In the genomic region with DNA sequence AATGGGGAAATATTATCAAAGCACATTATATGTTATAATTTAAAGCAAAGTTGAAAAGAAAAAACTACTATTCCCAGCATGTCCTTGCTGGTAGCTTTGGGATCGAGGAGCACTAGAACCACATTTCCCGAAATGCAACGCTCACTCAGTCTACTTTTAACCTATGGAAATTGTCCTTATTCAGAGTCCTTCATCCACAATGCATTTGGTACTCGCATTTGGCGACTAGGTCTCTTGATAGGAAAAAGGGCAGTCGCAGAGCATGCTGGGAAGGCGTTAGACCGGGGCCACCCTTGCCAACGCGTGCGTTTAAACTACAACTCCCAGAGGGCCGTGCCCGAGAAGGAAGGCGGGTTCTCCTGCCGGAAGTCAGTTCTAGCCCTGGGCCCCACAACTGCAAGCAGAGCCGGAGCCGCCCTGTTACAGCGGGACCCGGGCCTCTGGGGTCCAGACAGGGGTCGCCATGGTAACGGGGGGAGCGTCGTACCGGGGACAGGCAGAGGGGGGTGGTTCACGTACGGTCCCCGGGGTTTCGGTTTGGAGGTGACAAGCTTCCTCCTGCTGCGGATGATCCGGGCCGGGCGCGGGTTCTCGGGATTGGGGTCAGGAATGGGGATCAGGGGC, we compare ENCODE assay signal across 8 mouse cellular contexts. TPM values are rescaled to one million over a fixed set of nuclear protein-coding genes. Genes with fewer than 3 reads are reported as not detected.
DNase-seq lines count a peak whose midpoint lies in the region; ATAC-seq and TF ChIP-seq lines count a peak whose summit lies in the region.

A gene (plus strand): TSS at position 338 of the 624 bp plus-strand sequence.

- peaks cover 14% of the 10 kb centered on the region for H3K4me1 ChIP-seq in heart, embryonic 12.5 days (replicated peaks)
- peaks cover 6% of the 10 kb centered on the region; the same call in 1 of the 2 replicates for H3K4me1 ChIP-seq in kidney, postnatal 0 days (replicated peaks; ENCODE audit: insufficient read depth, low read length)
- H3K4me1 ChIP-seq in liver, embryonic 11.5 days (replicated peaks; ENCODE audit: control insufficient read depth, insufficient read depth, low read length), result peaks cover 10% of the 10 kb centered on the region
- peaks cover 10% of the 10 kb centered on the region; the same call in 1 of the 2 replicates for H3K4me1 ChIP-seq in stomach, embryonic 14.5 days (ENCODE audit: control insufficient read depth, insufficient read depth, low read length)

- H3K9me3 ChIP-seq in heart, embryonic 12.5 days (replicated peaks), result no peaks in the 10 kb centered on the region
- no peaks in the 10 kb centered on the region for H3K9me3 ChIP-seq in kidney, postnatal 0 days (replicated peaks; ENCODE audit: low read length)
- H3K9me3 ChIP-seq in liver, embryonic 11.5 days (ENCODE audit: control insufficient read depth, low read length), result no peaks in the 10 kb centered on the region
- no peaks in the 10 kb centered on the region for H3K9me3 ChIP-seq in stomach, embryonic 14.5 days (ENCODE audit: control insufficient read depth, low read depth, low read length)

- no peak; the same call in 1 of the 2 replicates for TF ChIP-seq CTCF in kidney, postnatal 0 days (IDR thresholded peaks at IDR 0.05; ENCODE audit: low read depth)

- peak; percentile 99 for ATAC-seq in erythroid progenitor cell, adult 5-6 weeks (replicated peaks; ENCODE audit: low FRiP score, poor library complexity, severe bottlenecking)
- peak; percentile 95 for ATAC-seq in heart, embryonic 12.5 days (ENCODE audit: insufficient number of reproducible peaks, low FRiP score)
- peak; percentile 96 for ATAC-seq in kidney, postnatal 0 days (replicated peaks; ENCODE audit: low FRiP score, low read depth)
- peak; percentile 99 for ATAC-seq in liver, embryonic 11.5 days (replicated peaks; ENCODE audit: low FRiP score)
- peak; percentile 97 for ATAC-seq in stomach, embryonic 14.5 days (ENCODE audit: insufficient number of reproducible peaks, insufficient read depth, low FRiP score, low read depth)

- H3K4me3 ChIP-seq in heart, embryonic 12.5 days, result peak within 1 kb of the TSS; percentile 98
- H3K4me3 ChIP-seq in kidney, postnatal 0 days (replicated peaks; ENCODE audit: low read depth, low read length), result peak within 1 kb of the TSS; percentile 82
- peak within 1 kb of the TSS; percentile 84 for H3K4me3 ChIP-seq in liver, embryonic 11.5 days (ENCODE audit: low read depth, low read length)
- H3K4me3 ChIP-seq in stomach, embryonic 14.5 days (ENCODE audit: low read depth, low read length), result peak within 1 kb of the TSS; percentile 77

- under 1% methylated on average over 34 of the region's 34 CpGs for WGBS in heart, embryonic 12.5 days
- under 1% methylated on average over 34 of the region's 34 CpGs for WGBS in kidney, postnatal 0 days
- under 1% methylated on average over 34 of the region's 34 CpGs for WGBS in liver, embryonic 11.5 days
- under 1% methylated on average over 34 of the region's 34 CpGs for WGBS in stomach, embryonic 14.5 days

- peak within 1 kb of the TSS; percentile 87 for H3K4me2 ChIP-seq in heart, embryonic 12.5 days
- peak within 1 kb of the TSS; percentile 80 for H3K4me2 ChIP-seq in kidney, postnatal 0 days (ENCODE audit: low read length)
- peak within 1 kb of the TSS; percentile 93 for H3K4me2 ChIP-seq in liver, embryonic 11.5 days
- H3K4me2 ChIP-seq in stomach, embryonic 14.5 days (replicated peaks; ENCODE audit: low read depth, low read length), result peak within 1 kb of the TSS; percentile 90

- peaks cover 17% of the 10 kb centered on the region for H3K36me3 ChIP-seq in heart, embryonic 12.5 days
- peaks cover 4% of the 10 kb centered on the region; the same call in 1 of the 2 replicates for H3K36me3 ChIP-seq in kidney, postnatal 0 days (ENCODE audit: insufficient read depth, low read length)
- 0 out of 2 replicates have a peak, but pooled peaks cover 3% of the 10 kb centered on the region for H3K36me3 ChIP-seq in liver, embryonic 11.5 days (ENCODE audit: control insufficient read depth, insufficient read depth, low read length)
- H3K36me3 ChIP-seq in stomach, embryonic 14.5 days (ENCODE audit: control insufficient read depth, insufficient read depth, low read length), result peaks cover 3% of the 10 kb centered on the region; the same call in 1 of the 2 replicates

- peak within 1 kb of the TSS; percentile 75 for H3K27ac ChIP-seq in heart, embryonic 12.5 days (ENCODE audit: poor library complexity, severe bottlenecking)
- peak within 1 kb of the TSS; percentile 65 for H3K27ac ChIP-seq in kidney, postnatal 0 days
- H3K27ac ChIP-seq in liver, embryonic 11.5 days (ENCODE audit: low read depth, low read length), result peak within 1 kb of the TSS; percentile 57; the same call in 1 of the 2 replicates
- H3K27ac ChIP-seq in stomach, embryonic 14.5 days (ENCODE audit: low read length), result peak within 1 kb of the TSS; percentile 67

- peak within 1 kb of the TSS; percentile 96 for H3K9ac ChIP-seq in heart, embryonic 12.5 days
- H3K9ac ChIP-seq in kidney, postnatal 0 days (ENCODE audit: low read depth, low read length), result peak within 1 kb of the TSS; percentile 89
- peak within 1 kb of the TSS; percentile 78 for H3K9ac ChIP-seq in liver, embryonic 11.5 days (ENCODE audit: low read depth, low read length)
- H3K9ac ChIP-seq in stomach, embryonic 14.5 days (replicated peaks; ENCODE audit: low read depth, low read length), result peak within 1 kb of the TSS; percentile 84

- DNase-seq in CD4-positive helper T cell, adult 2 months (ENCODE audit: low read depth, low spot score), result peak; percentile 95
- peak; percentile 98 for DNase-seq in brain, embryonic 18.5 days (ENCODE audit: low read depth, low spot score)
- peak; percentile 99 for DNase-seq in kidney, postnatal 0 days (ENCODE audit: low spot score)
- peak; percentile 90 for DNase-seq in liver, embryonic 11.5 days (ENCODE audit: low spot score)
- peak; percentile 96 for DNase-seq in naive thymus-derived CD4-positive, alpha-beta T cell, adult 2 months (ENCODE audit: low read depth)

- no peaks in the 10 kb centered on the region for H3K27me3 ChIP-seq in heart, embryonic 12.5 days (replicated peaks)
- no peaks in the 10 kb centered on the region for H3K27me3 ChIP-seq in kidney, postnatal 0 days (ENCODE audit: insufficient read depth, low read length)
- no peaks in the 10 kb centered on the region for H3K27me3 ChIP-seq in liver, embryonic 11.5 days (replicated peaks; ENCODE audit: control insufficient read depth, insufficient read depth, low read length)
- H3K27me3 ChIP-seq in stomach, embryonic 14.5 days (ENCODE audit: control insufficient read depth, insufficient read depth, low read length), result no peaks in the 10 kb centered on the region

RNA-seq across cellular contexts. Expression of the gene that starts here (rescaled TPM):
- total RNA-seq in erythroid progenitor cell, adult 5-6 weeks (2015; ENCODE audit: low replicate concordance), result 74.2 and 106 TPM in 2 replicates
- 27.9 and 47.0 TPM in 2 replicates for total RNA-seq in erythroid progenitor cell, adult 5-6 weeks (2017; ENCODE audit: low replicate concordance)
- 208 and 210 TPM in 2 replicates for polyA plus RNA-seq in heart, embryonic 12.5 days (2016; fragmentation: Nextera tagmentation; extraction: Ambion mirVana)
- polyA plus RNA-seq in kidney, postnatal 0 days (2015; fragmentation: Nextera tagmentation; extraction: Ambion mirVana), result 262 and 263 TPM in 2 replicates
- polyA plus RNA-seq in liver, embryonic 11.5 days (2014; fragmentation: Nextera tagmentation; extraction: Ambion mirVana), result 289 and 300 TPM in 2 replicates
- 274 and 282 TPM in 2 replicates for polyA plus RNA-seq in stomach, embryonic 14.5 days (2014; fragmentation: Nextera tagmentation; extraction: Ambion mirVana)

Comparison
In these comparisons a context has a peak if more than half of its experiments do, and no peak if none do; other contexts are left out.
1. Peak in every context shown above with its lines: DNase-seq, ATAC-seq, H3K4me3 ChIP-seq and H3K27ac ChIP-seq.